Mouse (Mus musculus): ENCODE measurements at regions not wholly inside any gene's neighbourhood (a gene's known extent, or its start where the extent isn't known, plus 50 kb on each side); places are given as distances from the start of the nearest gene placed in this dataset.
A peak's percentile ranks its signal among the peaks of the same experiment; 100 is the strongest.

DNA sequence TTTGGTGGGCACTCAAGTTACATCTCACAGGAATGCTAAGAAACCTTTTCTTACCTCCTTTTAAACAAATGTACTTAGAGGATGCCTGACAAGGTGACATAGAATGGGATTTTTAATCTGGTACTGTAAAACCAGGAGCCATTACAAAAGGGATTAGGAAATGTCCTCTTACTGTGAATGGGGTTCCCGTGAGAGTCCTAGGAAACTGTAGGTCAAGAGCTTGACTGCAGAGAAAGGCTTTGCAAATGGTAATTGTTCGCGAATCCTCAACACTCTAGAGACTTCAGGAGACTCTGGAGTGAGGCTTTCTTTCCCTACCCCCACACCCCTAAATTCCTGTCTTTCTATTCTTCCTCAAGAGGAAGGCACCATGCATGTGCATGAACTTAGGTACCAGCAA lies 242.7 kb upstream of the Gadl1 start:
- no peak overlapping the region for H3K27ac ChIP-seq
- no peak for DNase-seq (ENCODE audit: low spot score in 2 of 2)
- H3K4me3 ChIP-seq, result no peak overlapping the region
- no peak for TF ChIP-seq CTCF (conservative IDR thresholded peaks at IDR 0.05)

DNA sequence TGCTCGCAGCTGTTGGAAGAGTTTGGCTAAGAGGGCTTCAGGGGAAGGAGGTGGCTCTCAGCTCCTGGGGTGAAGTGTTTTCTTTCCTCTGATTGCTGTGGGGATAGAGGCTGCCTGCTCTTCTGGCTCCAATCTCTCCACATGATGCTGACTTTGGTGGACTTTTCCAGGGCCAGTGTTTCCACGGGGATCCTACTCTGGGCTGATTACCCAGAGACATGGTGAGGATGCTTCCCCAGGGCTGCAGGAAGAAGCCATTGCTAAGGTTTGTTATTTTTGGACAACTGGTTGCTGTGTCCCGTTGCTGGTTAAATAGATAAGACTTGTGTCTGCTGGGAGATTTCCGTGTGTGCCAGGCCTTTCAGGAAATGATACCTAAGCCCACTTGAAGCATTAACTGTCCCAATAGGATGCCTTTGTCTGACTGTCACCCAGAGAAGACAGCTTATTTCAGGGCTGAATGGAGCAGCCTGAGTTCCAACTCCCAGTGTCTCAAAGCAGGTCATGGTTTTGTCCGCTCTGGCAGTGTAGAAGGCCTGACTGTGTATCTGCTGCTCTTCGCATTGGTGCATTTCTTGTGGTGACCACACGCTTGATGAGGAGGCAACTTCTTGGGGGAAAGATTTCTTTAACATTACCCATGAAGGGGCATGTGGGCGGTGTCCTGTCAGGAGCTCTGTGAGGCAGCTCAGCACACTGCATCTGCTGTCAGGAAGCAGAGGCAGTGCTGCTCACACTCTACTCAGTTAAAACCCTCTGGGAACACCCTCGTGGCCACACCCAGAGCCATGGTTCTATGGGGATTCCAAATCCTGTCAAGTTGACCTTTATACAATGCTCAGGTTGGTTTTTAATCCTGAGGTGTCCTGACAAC lies 228.3 kb upstream of the Gadl1 start:
- H3K4me3 ChIP-seq, result no peak overlapping the region
- TF ChIP-seq CTCF (conservative IDR thresholded peaks at IDR 0.05), result no peak
- no peak overlapping the region for H3K27ac ChIP-seq
- no peak for DNase-seq (ENCODE audit: low spot score in 2 of 2)

DNA sequence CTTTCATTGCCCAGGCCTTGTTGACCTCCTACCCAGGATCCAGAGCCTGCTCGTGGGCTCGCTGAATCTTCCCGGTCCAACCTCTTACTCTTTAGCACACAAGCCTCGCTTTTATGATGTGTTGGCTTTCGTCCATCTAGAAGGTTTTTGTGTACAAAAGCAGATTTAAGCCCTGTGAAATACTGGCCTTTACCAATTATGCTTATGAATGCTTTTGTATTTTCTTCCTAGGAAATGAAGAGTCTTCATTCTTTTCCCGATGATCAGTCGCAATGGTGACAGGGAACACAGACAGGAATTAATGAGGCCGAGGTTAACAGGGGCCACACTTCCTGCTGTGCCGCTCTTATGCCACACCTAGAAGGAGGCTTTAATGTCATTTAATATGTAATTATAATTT lies 227.4 kb upstream of the Gadl1 start:
- no peak for DNase-seq (ENCODE audit: low spot score in 2 of 2)
- H3K27ac ChIP-seq, result no peak overlapping the region
- no peak overlapping the region for H3K4me3 ChIP-seq
- no peak for TF ChIP-seq CTCF (conservative IDR thresholded peaks at IDR 0.05)

DNA sequence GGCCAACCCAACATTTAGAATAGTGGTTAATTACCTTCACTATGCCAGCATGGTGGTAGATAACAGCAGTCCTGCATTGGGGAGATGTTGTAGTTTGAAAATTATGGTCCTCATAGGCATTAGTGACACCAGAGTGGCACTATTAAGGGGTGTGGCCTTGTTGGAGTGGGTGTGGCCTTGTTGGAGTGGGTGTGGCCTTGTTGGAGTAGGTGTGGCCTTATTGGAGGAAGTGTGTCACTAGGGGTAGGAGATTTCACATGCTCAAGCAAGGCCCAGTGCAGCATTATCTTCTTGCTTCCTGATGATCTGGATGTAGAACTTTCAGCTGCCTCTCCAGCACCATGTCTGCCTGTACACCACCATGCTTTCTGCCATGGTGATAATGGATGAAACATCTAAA lies 225.3 kb upstream of the Gadl1 start:
- H3K4me3 ChIP-seq, result no peak overlapping the region
- DNase-seq (ENCODE audit: low spot score in 2 of 2), result no peak
- TF ChIP-seq CTCF (conservative IDR thresholded peaks at IDR 0.05), result no peak
- no peak overlapping the region for H3K27ac ChIP-seq

DNA sequence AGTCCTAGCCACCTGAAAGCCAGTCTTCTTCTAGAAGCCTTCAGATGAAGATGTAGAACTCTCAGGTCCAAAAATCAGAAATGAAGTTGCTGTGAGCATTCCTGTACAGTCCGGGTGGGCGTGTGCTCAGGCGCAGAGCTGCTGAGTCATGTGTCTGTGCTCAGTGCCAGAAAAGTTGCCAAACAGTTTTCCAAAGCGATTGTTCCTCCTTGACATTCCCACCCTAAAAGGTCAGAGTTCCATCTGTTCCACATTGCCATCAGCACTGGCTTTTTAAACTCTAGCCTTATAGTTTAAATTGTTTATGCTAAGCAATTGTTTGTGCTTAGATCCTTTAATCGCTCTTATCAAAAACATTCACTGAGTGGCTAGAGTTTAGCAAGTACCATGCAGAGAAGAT lies 222.7 kb upstream of the Gadl1 start:
- no peak for DNase-seq (ENCODE audit: low spot score in 2 of 2)
- Histone ChIP-seq H3K27ac (no peak overlapping the region), H3K4me3 (no peak overlapping the region)
- no peak for TF ChIP-seq CTCF (conservative IDR thresholded peaks at IDR 0.05)

DNA sequence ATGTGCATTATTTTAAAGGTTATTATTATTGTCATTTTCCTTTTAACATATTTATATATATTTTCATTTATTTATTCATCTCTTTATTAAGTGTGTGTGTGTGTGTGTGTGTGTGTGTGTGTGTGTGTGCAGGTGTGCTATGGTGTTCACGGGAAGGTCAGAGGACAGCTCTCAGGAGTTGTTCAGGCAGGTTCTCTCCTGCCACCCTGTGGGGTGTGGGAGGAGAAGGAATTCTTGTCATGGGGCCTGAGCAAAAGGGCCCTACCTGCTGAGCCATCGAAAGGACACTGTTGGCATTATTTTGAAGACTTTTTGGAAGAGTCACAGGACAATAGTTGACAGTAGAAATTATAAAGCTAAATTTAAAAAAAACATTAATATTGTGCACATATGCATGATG lies 216.4 kb upstream of the Gadl1 start:
- TF ChIP-seq CTCF (conservative IDR thresholded peaks at IDR 0.05), result peak; percentile 26; the same call in 1 of the 2 replicates
- H3K4me3 ChIP-seq, result no peak overlapping the region
- no peak for DNase-seq (ENCODE audit: low spot score in 2 of 2)
- no peak overlapping the region for H3K27ac ChIP-seq

DNA sequence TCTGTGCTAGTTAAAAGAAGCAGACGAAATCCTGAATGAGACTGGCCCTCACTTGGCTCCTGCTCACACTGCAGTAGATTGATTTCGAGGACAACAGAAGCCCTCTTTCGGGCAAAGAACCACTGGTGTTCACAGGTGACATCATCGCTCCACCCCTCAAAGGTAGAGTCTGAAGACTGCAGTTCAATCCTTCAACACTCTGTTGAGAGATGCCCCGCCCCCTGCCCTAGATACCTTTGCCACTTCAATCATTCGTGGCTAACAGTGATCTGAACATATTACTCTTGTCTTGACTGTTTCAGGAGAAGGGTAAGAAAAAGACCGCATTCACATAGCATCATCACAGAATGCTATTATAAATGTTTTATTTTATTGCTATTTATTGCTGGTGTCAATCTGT lies 205.5 kb upstream of the Gadl1 start:
- no peak for DNase-seq (ENCODE audit: low spot score in 2 of 2)
- Histone ChIP-seq H3K4me3 (no peak overlapping the region), H3K27ac (no peak overlapping the region)
- TF ChIP-seq CTCF (conservative IDR thresholded peaks at IDR 0.05), result no peak

DNA sequence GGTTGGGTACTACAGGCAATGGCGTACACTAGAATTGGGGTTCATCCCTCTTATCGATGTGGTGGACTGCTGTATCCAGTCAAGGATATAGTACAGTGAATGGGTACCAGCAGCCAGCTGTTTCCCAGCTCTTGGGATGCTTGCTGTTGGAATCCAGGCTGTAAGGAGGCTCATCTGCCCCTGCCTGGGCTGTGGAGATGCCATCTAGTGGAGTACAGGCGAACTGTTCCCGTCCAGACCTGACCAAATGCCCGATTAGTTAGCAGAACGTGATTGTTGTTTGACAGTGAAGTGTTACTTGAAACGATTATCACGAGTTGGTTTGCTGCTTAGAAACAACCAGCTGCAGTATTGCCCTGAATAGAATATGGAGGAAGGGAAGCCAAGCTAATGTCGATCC lies 205.0 kb upstream of the Gadl1 start:
- Histone ChIP-seq H3K4me3 (no peak overlapping the region), H3K27ac (no peak overlapping the region)
- TF ChIP-seq CTCF (conservative IDR thresholded peaks at IDR 0.05), result peak; percentile 98; the same call in 1 of the 2 replicates
- DNase-seq (ENCODE audit: low spot score in 2 of 2), result peak; percentile 35 to 51

DNA sequence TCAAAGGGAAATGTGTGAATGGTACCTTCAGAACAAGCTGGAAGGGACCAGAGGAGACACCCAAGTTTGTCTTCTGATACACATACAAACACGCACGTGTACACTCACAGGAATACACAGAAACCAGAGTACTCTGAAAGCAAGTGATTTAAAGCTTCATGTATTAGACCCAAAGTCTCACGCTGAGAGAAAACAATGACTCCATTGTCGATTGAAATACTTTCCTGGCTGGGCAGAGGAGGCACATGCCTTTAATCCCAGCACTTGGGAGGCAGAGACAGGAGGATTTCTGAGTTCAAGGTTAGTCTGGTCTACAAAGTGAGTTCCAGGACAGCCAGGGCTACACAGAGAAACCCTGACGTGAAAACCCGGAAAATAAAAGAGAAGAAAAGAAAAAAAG lies 203.5 kb upstream of the Gadl1 start:
- TF ChIP-seq CTCF (conservative IDR thresholded peaks at IDR 0.05), result no peak
- DNase-seq (ENCODE audit: low spot score in 2 of 2), result no peak

DNA sequence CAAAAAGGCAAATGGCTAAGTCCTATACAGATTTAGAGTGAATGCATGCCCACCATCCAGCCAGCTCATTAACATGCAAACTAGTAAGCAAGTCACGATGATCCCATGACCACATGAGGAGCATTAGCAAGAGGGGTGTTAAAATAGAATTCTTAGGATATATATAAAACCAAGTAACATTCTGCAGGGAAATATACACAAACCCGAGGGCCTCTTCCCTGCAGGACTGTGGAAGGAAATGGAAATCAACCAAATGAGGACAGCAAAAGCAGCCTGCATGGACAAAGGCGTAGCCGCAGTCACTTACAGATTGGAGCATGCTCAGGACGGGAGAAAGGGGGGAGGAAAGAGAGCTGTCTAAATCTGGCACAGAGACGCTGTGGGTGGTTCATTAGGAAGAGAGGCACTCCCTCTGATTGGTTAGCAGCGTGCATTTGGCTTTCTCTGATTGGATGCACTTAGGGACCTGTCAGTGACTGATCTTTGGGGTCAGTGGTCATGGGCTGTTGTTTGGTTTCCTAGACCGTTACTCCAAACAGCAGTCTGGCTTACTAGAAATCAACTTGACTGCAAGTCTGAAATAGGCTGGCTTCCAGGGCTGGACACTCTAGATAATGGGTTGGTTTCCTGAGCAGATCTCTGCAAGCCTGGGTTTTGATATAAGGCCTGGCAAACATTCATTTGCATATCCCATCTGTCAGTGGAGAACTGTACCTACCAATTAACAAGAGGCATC lies 200.9 kb upstream of the Gadl1 start:
- Histone ChIP-seq H3K27ac (no peak overlapping the region), H3K4me3 (no peak overlapping the region)
- no peak for TF ChIP-seq CTCF (conservative IDR thresholded peaks at IDR 0.05)
- DNase-seq (ENCODE audit: low spot score in 2 of 2), result no peak

More for the DNA sequence above, 203.5 kb upstream of the Gadl1 start:
- no peak overlapping the region for H3K4me3 ChIP-seq
- H3K27ac ChIP-seq, result no peak overlapping the region

DNA sequence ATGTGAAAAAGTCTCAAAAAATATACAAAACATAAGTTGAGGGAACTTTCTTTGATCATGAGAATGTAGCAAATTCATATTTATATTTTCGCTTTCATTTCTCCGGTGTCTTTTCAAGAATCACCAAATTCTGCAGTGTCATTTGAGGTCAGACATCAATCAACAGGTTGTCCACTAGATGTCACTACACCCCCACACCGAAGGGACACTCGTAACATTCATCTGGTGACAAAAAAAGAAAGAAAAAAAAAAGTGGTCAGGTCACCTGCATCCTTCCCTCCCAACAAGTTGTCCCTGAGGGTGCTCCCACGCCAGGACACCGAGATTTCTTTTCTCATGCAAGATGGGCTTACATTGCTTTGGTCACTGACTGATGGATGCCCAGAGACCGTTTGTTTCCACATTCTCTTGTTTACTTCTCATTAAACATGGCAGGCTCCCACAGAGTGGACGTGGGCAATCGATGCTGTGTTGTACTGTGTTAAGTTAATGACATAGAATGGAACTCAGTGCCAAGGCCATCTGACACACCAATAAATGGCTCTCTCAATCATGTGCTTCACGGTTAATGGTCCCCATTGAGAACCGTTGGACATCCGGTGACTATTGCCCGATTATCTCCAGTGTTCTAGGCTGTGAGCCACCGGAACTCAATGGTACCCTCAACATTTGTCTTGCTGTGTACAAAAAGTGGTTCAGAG lies 199.1 kb upstream of the Gadl1 start:
- Histone ChIP-seq H3K4me3 (no peak overlapping the region), H3K27ac (no peak overlapping the region)
- DNase-seq (ENCODE audit: low spot score in 2 of 2), result peak in 1 of 2 experiments; percentile 35
- peak; percentile 83 for TF ChIP-seq CTCF (conservative IDR thresholded peaks at IDR 0.05)

DNA sequence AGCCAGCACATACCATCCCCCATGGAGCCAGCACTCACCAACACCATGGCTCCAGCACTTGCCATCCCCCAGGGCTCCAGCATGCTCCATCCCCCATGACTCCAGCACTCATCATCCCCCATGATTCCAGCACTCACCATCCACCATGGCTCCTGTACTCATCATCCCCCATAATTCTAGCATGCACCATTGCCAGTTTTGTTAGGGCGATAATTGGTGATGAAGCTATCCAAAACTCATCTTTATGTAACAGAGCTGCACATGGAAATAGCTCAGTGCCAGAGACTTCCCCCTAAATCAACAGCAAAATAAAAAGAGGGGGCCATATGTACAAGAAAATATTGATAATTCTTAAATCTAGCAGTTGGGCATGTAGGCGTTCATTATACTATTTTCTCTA lies 188.9 kb upstream of the Gadl1 start:
- TF ChIP-seq CTCF (conservative IDR thresholded peaks at IDR 0.05), result no peak
- Histone ChIP-seq H3K27ac (peak overlapping the region; percentile 48; the same call in 1 of the 2 replicates), H3K4me3 (no peak overlapping the region)
- peak in 1 of 2 experiments; percentile 67 for DNase-seq (ENCODE audit: low spot score in 2 of 2)

DNA sequence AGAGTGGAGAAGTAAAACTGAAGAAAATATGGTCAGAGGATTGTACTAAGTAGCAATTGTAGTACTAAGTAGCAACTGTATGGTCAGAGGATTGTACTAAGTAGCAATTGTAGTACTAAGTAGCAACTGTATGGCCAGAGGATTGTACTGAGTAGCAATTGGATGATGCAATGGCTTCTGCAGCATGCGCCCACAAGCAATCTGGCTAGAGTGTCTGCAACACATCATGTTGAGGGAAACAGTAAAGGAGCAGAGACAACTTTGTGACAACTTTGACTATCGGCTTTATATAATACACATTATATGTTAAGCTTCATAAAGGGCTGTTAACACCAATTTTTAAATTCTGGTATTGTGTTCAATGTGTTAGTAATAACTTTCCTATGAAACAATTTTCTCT lies 188.4 kb upstream of the Gadl1 start:
- peak; percentile 43 to 66 for DNase-seq (ENCODE audit: low spot score in 2 of 2)
- TF ChIP-seq CTCF (conservative IDR thresholded peaks at IDR 0.05), result no peak

More for the DNA sequence above, 188.4 kb upstream of the Gadl1 start:
- Histone ChIP-seq H3K4me3 (no peak overlapping the region), H3K27ac (no peak overlapping the region)
